Mouse (Mus musculus): ENCODE measurements around the gene Ifitm10. TPM values are rescaled to one million over a fixed set of nuclear protein-coding genes. Genes with fewer than 3 reads are reported as not detected.

Ifitm10 gene
- total and polyA plus RNA-seq, 2 experiments from 2014 or later: 5.6 to 13.0 TPM

- DNase-seq: no peak
- H3K4me1 ChIP-seq (ENCODE audit: insufficient read depth): 0 out of 2 replicates have a peak, but pooled peaks cover 6% of the 10 kb centered on the region
- peak overlapping the region; percentile 85 for H3K4me2 ChIP-seq (ENCODE audit: low read depth)
- H3K4me3 ChIP-seq (ENCODE audit: low read depth, low read length): 0 out of 2 replicates have a peak overlapping the region, but pooled peaks have one; percentile 44
- 0 out of 2 replicates have a peak, but pooled peaks cover 7% of the 10 kb centered on the region for H3K27me3 ChIP-seq (ENCODE audit: insufficient read depth, low read length)
- no peak for ATAC-seq
- peak overlapping the region; percentile 39; the same call in 1 of the 2 replicates for H3K9ac ChIP-seq
- H3K36me3 ChIP-seq (ENCODE audit: insufficient read depth): peaks cover 10% of the 10 kb centered on the region; the same call in 1 of the 2 replicates
- 82% methylated on average over 18 of the region's 18 CpGs for WGBS
- no peaks in the 10 kb centered on the region for H3K9me3 ChIP-seq (ENCODE audit: low read length)
- H3K27ac ChIP-seq (ENCODE audit: low read depth, low read length): no peak overlapping the region
- TF ChIP-seq CTCF (IDR thresholded peaks at IDR 0.05; ENCODE audit: low read depth): no peak
Observed at GRCm38 (mm10) chr7:142370937-142371336, 2.6 kb downstream of the Ifitm10 start.

- Histone ChIP-seq H3K4me3 (ENCODE audit: low read depth, low read length) (no peak overlapping the region), H3K4me2 (ENCODE audit: low read depth) (no peak overlapping the region), H3K36me3 (ENCODE audit: insufficient read depth) (0 out of 2 replicates have a peak, but pooled peaks cover 5% of the 10 kb centered on the region), H3K9me3 (ENCODE audit: low read length) (no peaks in the 10 kb centered on the region), H3K27me3 (ENCODE audit: insufficient read depth, low read length) (0 out of 2 replicates have a peak, but pooled peaks cover 7% of the 10 kb centered on the region), H3K27ac (ENCODE audit: low read depth, low read length) (no peak overlapping the region), H3K9ac (no peak overlapping the region), H3K4me1 (ENCODE audit: insufficient read depth) (0 out of 2 replicates have a peak, but pooled peaks cover 6% of the 10 kb centered on the region)
- no peak for ATAC-seq
- DNase-seq: no peak
- no peak for TF ChIP-seq CTCF (IDR thresholded peaks at IDR 0.05; ENCODE audit: low read depth)
- WGBS: 71% methylated on average over 6 of the region's 6 CpGs
Observed at GRCm38 (mm10) chr7:142369820-142370219, 3.7 kb downstream of the Ifitm10 start.

GRCm38 (mm10) chr7:142368856-142369255, 4.7 kb downstream of the Ifitm10 start:
- Histone ChIP-seq H3K27me3 (ENCODE audit: insufficient read depth, low read length) (0 out of 2 replicates have a peak, but pooled peaks cover 7% of the 10 kb centered on the region), H3K4me1 (ENCODE audit: insufficient read depth) (0 out of 2 replicates have a peak, but pooled peaks cover 6% of the 10 kb centered on the region), H3K9me3 (ENCODE audit: low read length) (no peaks in the 10 kb centered on the region), H3K4me3 (ENCODE audit: low read depth, low read length) (no peak overlapping the region), H3K9ac (no peak overlapping the region), H3K36me3 (ENCODE audit: insufficient read depth) (no peaks in the 10 kb centered on the region), H3K4me2 (ENCODE audit: low read depth) (no peak overlapping the region), H3K27ac (ENCODE audit: low read depth, low read length) (no peak overlapping the region)
- no peak for ATAC-seq
- 89% methylated on average over 2 of the region's 2 CpGs for WGBS
- DNase-seq: no peak
- TF ChIP-seq CTCF (IDR thresholded peaks at IDR 0.05; ENCODE audit: low read depth): no peak

GRCm38 (mm10) chr7:142363107-142363506, 10.4 kb downstream of the Ifitm10 start:
- WGBS: 78% methylated on average over 4 of the region's 4 CpGs
- H3K9ac ChIP-seq: no peak overlapping the region
- no peak overlapping the region for H3K27ac ChIP-seq (ENCODE audit: low read depth, low read length)
- DNase-seq (no peak), ATAC-seq (no peak)
- H3K27me3 ChIP-seq (ENCODE audit: insufficient read depth, low read length): no peaks in the 10 kb centered on the region
- no peaks in the 10 kb centered on the region for H3K9me3 ChIP-seq (ENCODE audit: low read length)
- H3K36me3 ChIP-seq (ENCODE audit: insufficient read depth): no peaks in the 10 kb centered on the region
- TF ChIP-seq CTCF (IDR thresholded peaks at IDR 0.05; ENCODE audit: low read depth): no peak
- H3K4me3 ChIP-seq (ENCODE audit: low read depth, low read length): no peak overlapping the region
- H3K4me1 ChIP-seq (ENCODE audit: insufficient read depth): no peaks in the 10 kb centered on the region
- no peak overlapping the region for H3K4me2 ChIP-seq (ENCODE audit: low read depth)

- no peaks in the 10 kb centered on the region for H3K27me3 ChIP-seq (ENCODE audit: insufficient read depth, low read length)
- H3K27ac ChIP-seq (ENCODE audit: low read depth, low read length): no peak overlapping the region
- no peak; the same call in 1 of the 2 replicates for TF ChIP-seq CTCF (IDR thresholded peaks at IDR 0.05; ENCODE audit: low read depth)
- DNase-seq (no peak), ATAC-seq (no peak)
- H3K4me1 ChIP-seq (ENCODE audit: insufficient read depth): no peaks in the 10 kb centered on the region
- H3K9ac ChIP-seq: no peak overlapping the region
- no peak overlapping the region for H3K4me2 ChIP-seq (ENCODE audit: low read depth)
- H3K36me3 ChIP-seq (ENCODE audit: insufficient read depth): no peaks in the 10 kb centered on the region
- H3K9me3 ChIP-seq (ENCODE audit: low read length): no peaks in the 10 kb centered on the region
- no peak overlapping the region for H3K4me3 ChIP-seq (ENCODE audit: low read depth, low read length)
Observed at GRCm38 (mm10) chr7:142360743-142361142, 12.8 kb downstream of the Ifitm10 start.

GRCm38 (mm10) chr7:142359129-142359528, 14.4 kb downstream of the Ifitm10 start:
- DNase-seq (no peak), ATAC-seq (no peak)
- Histone ChIP-seq H3K4me2 (ENCODE audit: low read depth) (no peak overlapping the region), H3K36me3 (ENCODE audit: insufficient read depth) (no peaks in the 10 kb centered on the region), H3K9me3 (ENCODE audit: low read length) (no peaks in the 10 kb centered on the region), H3K9ac (no peak overlapping the region), H3K27ac (ENCODE audit: low read depth, low read length) (no peak overlapping the region), H3K4me1 (ENCODE audit: insufficient read depth) (no peaks in the 10 kb centered on the region), H3K27me3 (ENCODE audit: insufficient read depth, low read length) (no peaks in the 10 kb centered on the region), H3K4me3 (ENCODE audit: low read depth, low read length) (no peak overlapping the region)
- no peak for TF ChIP-seq CTCF (IDR thresholded peaks at IDR 0.05; ENCODE audit: low read depth)
- 77% methylated on average over 8 of the region's 8 CpGs for WGBS

- TF ChIP-seq CTCF (IDR thresholded peaks at IDR 0.05; ENCODE audit: low read depth): no peak
- DNase-seq: no peak
- Histone ChIP-seq H3K27me3 (ENCODE audit: insufficient read depth, low read length) (no peaks in the 10 kb centered on the region), H3K4me1 (ENCODE audit: insufficient read depth) (no peaks in the 10 kb centered on the region), H3K9ac (no peak overlapping the region), H3K4me2 (ENCODE audit: low read depth) (no peak overlapping the region), H3K27ac (ENCODE audit: low read depth, low read length) (no peak overlapping the region), H3K36me3 (ENCODE audit: insufficient read depth) (no peaks in the 10 kb centered on the region), H3K4me3 (ENCODE audit: low read depth, low read length) (no peak overlapping the region), H3K9me3 (ENCODE audit: low read length) (no peaks in the 10 kb centered on the region)
- WGBS: 85% methylated on average over 3 of the region's 3 CpGs
- no peak for ATAC-seq
Observed at GRCm38 (mm10) chr7:142357566-142357965, 16.0 kb downstream of the Ifitm10 start.

Measured in forebrain, postnatal 0 days (tissue).